Mouse (Mus musculus) small intestine, adult 2 months (tissue): ENCODE measurements around the gene Dguok.

Experiments
- CTCF ChIP-seq: fragments of 200-500 bp; IDR thresholded peaks from 2 replicates; pipeline ENCODE4 v1.5.1; 2012; ENCODE audit warnings: low read depth, mild to moderate bottlenecking, control low read depth, inconsistent platforms, low read length, moderate library complexity, mixed read lengths; ENCODE audit not compliant: insufficient replicate concordance, insufficient read length; ENCODE audit errors: extremely low read depth
- POLR2A ChIP-seq: fragments of 200-500 bp; IDR thresholded peaks from 2 replicates; pipeline ENCODE4 v1.6.1; 2012; ENCODE audit warnings: low read depth, mild to moderate bottlenecking, control low read depth, inconsistent platforms, low read length, moderate library complexity

- no peak for TF ChIP-seq POLR2A
- no peak for TF ChIP-seq CTCF
Observed at GRCm38 (mm10) chr6:83503361-83503760, 3.4 kb downstream of the Dguok start.
